Mouse (Mus musculus) gastrocnemius, postnatal 4 days (tissue): ENCODE data around the gene Cavin3. TPM values are rescaled to one million over a fixed set of nuclear protein-coding genes. Genes with fewer than 3 reads are reported as not detected.

ENCODE experiments used
- total RNA-seq, 2 experiments: library from RNA; stranded (reverse); gene quantifications; 2 replicates each; pipeline ENCODE4 v1.2.3; 2021

Cavin3 gene
- total RNA-seq, 2 experiments from 2014 or later = 63.8 to 65.3 TPM

Other genes starting within 250 kb of the Cavin3 start
- not detected for gene Olfr688, start 194.2 kb downstream of the Cavin3 start, total RNA-seq
- gene Olfr689, start 171.1 kb downstream of the Cavin3 start, total RNA-seq = not detected
- gene Olfr690, start 148.2 kb downstream of the Cavin3 start, total RNA-seq = not detected
- gene Olfr691, start 140.0 kb downstream of the Cavin3 start, total RNA-seq = not detected
- gene Olfr692, start 114.1 kb downstream of the Cavin3 start, total RNA-seq = not detected
- gene Gm5901, start 107.3 kb downstream of the Cavin3 start, total RNA-seq = not detected
- 10 to 100 TPM; 21.0 to 24.9 TPM for gene Fam160a2, start 82.2 kb downstream of the Cavin3 start, total RNA-seq
- not detected for gene Cnga4, start 77.7 kb downstream of the Cavin3 start, total RNA-seq
- not detected for gene Cckbr, start 56.6 kb downstream of the Cavin3 start, total RNA-seq
- 10 to 100 TPM; 36.3 to 39.2 TPM for gene Smpd1, start 72.1 kb upstream of the Cavin3 start, total RNA-seq
- gene Apbb1, start 99.4 kb upstream of the Cavin3 start, total RNA-seq = 10 to 100 TPM; 15.0 to 16.6 TPM
- gene Hpx, start 117.8 kb upstream of the Cavin3 start, total RNA-seq = 1 to 10 TPM in 1 of 2 experiments, under 1 TPM in 1; 0.66 to 9.8 TPM
- gene Trim3, start 151.3 kb upstream of the Cavin3 start, total RNA-seq = 10 to 100 TPM; 26.2 to 34.9 TPM
- 10 to 100 TPM; 78.9 to 88.0 TPM for gene Timm10b, start 157.8 kb upstream of the Cavin3 start, total RNA-seq
- gene Arfip2, start 158.1 kb upstream of the Cavin3 start, total RNA-seq = 10 to 100 TPM; 39.9 to 41.7 TPM
- 1 to 10 TPM; 2.8 to 4.0 TPM for gene Gm45799, start 158.3 kb upstream of the Cavin3 start, total RNA-seq
- gene Dnhd1, start 168.5 kb upstream of the Cavin3 start, total RNA-seq = 1 to 10 TPM; 2.2 to 3.0 TPM